Mouse (Mus musculus) lung, postnatal 36 days (tissue): ENCODE measurements around the gene Rab13.

Experiments used
- DNase-seq: peaks from one replicate; pipeline ENCODE4 v3.0.0; 2022; ENCODE audit warnings: mixed read lengths

Gene Rab13

DNA sequence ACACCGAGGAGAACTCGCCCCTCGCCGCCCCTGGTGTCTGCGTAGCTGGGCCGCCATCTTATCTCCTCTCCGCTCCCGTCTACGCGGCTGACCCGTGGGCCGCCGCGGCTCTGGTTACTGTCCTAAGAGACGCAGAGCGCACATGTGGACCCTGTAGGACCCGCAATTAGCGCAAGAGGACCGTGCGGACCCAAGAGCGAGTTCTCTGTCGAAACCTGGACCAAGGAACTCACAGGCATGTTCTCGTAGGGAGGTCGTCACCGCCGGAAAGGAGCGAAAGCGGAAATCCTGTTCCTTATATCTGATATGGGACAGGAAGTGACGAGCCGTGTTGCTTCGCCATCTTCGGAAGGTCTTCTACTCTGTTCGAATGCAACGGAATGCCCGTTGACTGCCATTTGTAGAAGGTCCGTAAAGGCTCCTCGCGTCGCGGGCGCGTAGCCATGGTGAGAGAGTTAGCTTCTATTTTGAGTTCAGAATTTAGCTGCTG, at the start of gene Rab13, which contains the start of gene Rps27:
Gene Rab13, plus strand, starts transcription at position 319 of the 490 bp plus-strand sequence.
Gene Rps27, minus strand, starts transcription at position 275 of the 490 bp plus-strand sequence.
- DNase-seq = peak; percentile 96

DNA sequence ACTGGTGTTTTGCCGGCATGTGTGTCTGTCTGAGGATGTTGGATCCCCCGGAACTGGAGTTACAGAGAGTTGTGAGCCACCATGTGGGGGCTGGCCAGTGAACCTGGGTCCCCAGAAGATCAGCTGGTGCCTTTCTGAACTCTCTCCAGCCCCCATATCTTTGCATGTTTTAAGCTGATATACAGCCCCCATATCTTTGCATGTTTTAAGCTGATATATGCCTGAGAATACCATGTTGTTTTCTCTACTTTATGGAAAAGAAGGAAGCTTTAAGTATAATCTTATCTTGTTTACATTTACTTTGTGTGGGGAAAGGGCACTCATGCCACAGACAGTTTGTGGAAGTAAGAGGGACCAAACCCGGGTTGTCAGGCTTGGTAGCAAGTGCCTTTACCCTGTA, 33.9 kb upstream of the Rab13 start:
- no peak for DNase-seq

DNA sequence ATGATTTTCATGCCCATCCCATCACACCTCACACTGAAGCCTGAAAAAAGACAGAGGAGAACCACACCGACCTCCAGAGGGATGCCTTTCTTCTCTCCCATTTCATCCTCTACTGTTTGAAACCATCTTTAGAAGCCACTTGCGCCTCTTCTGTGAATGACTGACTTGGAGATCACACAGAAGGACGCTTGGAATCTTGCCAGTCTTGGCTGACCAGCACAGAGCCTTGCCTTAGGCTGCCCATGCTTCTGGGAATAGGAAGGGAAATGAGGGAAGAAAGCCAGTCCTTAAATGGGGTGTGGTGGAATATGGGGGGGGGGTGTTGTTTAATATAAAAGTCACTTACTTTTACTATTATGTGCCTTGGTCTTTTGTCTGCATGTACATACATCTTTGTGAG, 29.9 kb upstream of the Rab13 start:
- no peak for DNase-seq

DNA sequence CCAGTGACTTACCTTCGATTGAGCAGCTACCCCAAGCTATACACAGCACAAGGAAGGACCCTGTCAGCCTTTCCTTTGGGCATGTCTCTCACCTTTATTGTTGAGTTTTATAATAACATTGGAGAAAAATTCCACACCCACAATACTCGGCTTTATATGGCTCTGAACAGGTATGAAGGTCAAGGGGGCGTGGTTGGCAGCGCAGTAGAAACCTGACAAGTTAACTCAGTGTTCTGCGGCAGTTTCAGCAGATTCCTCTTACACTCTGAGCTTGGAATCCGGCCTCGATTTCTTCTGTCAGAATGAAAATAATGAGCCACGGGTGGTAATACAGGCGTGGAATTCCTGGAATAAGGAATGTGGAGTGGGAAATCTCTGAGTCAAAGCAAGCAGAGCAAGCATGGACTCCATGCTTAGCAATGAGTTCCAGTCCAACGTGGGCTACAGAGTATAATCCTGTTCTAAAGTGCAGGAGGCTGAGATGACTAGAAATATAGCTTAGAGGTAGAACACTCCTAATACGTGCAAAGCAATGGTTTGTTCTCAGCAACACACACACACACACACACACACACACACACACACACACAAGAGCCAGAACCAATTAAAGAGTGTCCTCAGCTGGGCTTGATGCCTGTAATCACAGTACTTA, 22.5 kb upstream of the Rab13 start:
- DNase-seq = no peak

DNA sequence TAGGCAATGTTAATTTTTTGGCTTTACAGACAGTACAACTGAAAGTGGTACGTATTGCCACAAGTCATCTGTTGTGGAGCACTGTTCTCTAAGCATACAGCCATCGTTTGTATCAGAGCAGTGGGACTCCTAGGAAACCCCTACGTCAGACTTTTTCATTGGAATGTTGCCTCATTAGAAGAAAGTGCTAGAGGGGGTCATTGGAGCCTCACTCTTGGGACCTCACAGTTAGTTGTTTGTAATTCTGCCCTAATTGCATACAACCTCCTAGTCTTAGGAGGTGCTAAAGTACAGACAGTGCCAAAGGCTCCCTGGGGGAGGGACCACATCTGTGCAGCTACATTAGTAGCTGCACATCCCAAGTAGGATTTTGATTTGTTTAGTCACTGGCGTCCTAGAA, 18.7 kb upstream of the Rab13 start:
- DNase-seq = no peak

DNA sequence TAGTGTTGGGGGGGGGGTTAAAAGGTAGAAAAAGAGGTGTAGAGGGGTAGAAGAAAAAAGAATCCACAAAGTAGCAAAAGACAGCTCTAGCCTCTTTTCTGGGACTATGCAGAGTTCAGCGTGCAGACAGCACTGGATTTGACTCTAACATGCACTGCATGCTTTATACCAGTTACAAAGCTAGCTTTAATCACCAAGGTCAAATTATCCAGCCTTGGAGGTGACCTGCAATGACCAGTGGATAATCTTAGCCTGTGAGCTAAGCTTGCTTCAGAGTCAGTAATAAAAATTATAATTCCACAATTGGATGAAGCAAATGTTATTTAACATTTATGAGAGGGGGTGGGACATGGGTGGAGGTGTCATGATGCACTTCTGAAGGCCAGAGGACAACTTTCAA, 17.9 kb upstream of the Rab13 start:
- no peak for DNase-seq

DNA sequence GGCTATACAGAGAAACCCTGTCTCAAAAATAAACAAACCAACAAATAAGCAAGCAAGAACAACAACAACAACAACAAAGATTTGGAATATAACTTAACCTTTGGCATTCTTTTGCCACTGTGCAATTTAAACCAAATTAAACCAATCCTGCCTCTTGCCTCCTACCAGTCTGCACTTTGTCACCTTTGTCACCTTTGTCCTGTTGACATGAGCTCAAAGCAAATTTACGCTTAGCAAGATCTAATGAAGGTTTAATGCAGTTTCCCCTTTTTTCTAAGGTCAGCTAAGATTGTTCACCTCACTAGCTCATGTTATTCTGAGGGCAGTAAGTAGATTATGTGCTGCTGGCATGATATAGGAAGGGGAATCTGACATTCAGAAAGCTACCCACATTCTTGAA, 15.9 kb upstream of the Rab13 start:
- no peak for DNase-seq

DNA sequence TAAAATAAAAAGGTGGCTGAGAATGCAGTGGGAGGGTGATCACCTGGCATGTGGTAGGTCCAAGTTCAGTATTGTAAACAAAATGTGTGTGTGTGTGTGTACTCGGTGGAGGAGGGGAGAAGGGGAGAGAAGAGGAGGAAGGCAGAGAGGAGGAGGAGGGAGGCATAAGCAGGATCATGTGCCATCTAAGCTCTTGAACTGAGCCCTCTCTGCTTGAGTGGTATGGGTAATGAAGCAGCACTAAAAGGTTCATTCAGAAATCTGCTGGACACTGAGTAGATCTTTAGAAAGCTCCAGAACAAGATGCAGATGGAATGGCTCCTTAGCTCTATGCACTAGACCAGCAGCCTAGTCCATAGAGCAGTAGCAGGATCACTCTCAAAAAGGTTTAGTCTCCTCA, 10.6 kb upstream of the Rab13 start:
- DNase-seq = no peak

DNA sequence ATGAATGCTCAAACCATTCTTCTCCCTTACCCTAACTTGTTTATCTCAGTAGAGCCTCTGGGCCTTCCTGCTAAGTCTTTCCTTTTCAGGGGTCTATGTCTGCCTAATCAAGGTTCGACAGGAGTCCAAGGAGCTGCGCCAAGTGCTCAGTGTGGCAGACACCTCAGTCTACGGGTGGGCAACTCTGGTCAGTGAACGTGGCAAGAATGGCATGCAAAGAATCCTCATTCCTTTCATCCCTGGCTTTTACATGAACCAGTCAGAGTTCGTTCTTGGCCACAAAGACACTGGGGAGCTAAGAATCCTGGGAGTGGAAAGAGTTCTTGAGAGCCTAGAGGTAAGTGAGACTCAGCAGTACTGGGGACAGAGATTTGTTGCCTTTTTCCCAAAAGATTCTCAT, 9.9 kb upstream of the Rab13 start:
- no peak for DNase-seq

DNA sequence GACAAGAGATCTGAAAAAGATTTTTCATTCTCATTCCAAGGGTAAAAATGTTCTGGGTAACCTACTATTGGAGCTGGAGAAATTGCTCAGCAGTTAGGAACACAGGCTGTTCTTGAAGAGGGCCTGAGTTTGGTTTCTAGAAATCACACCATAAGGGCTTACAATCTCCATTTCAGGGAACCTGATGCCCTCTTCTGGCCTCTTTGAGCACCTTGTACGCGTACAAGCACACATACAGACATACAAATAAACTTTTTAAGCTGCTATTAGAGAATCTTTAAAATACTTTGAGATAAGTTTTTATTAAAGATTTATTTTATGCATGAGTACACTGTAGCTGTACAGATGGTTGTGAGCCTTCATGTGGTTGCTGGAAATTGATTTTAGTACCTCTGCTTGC, 8.9 kb upstream of the Rab13 start:
- DNase-seq = no peak

DNA sequence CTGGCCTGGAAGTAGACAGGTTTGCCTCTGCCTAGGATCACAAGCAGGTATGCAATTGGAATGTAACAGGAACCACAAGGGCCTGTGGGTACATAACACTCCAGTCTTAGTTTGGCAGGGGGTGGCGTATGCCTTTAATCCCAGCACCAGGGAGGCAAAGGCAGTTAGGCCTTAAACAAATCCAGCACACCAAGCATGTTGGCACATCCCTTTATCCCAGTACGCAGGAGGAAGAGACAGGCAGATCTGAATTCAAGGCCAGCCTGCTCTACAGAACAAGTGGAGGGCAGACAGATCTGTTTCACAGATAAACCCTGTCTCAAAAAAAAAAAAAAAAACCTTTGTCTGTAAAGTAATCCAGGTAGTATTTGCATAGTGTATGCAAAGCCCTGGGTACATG, 4.8 kb upstream of the Rab13 start:
- DNase-seq = peak; percentile 56

DNA sequence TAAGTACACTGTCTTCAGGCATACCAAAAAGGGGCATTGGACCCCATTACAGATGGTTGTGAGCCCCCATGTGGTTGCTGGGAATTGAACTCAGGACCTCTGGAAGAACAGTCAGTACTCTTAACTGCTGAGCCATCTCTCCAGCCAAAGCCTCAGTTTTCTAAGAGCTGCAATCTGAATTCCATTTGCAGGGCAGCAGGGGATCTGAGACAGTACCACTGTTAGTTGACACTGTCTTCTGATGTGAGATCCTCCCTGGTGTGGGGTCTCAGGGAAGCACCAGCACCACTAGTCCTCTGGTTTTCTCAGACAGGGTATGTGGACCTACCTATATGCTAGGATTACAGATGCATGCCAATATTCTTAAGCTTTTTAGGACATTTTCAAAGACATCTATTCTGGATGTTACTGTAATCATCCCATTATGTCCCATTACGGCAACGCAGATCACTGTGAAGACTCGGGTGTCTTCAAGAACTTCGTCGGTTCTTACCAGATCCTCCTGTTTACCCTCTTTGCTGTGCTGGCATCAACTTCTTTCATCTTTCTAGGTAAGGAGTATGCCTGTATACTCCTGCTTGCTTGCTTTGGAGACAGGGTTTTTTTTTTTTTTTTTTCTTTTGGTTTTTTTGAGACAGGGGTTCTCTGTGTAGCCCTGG, 3.5 kb upstream of the Rab13 start:
- DNase-seq = no peak

DNA sequence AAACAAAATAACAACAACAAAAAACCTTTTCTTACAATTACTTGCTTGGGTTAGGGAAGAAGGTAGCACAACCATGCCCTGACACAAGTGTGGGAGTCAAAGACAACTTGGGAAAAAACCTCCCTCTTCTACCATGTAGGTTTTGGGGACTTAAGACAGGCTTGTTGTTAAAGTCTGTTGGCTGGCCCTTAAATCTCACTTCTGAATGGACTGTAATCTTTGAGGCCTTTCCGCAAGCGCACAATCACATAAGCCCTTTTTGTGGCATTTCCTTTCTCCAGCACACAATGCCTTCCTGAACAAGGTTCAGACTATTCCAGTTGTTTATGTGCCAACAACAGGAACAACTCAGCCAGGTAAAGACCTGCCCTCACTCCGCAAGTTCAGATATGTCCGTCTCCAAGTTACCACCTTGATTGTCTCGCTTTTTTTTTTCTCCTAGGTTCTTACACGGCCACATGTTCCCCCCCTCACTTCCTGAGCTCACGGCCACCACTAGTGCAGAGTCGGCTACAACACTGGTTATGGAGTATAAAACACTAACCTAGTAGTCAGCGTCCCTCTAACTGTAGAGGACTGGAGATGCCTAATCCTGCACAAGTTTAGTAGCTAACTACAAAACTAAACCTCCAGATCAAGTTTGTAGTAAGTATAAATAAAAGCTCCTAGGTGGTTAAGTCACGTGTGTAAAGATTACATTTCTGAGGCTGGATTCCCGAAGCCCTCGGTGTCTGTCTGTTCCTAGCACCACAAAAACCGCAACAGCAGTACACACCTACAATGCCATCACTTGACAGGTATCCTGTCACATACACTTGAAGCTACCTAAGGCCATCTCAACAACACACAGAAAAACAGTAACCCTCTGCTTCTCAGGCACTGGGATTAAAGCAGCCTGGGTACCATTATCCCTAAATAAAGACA, 1.8 kb upstream of the Rab13 start:
- DNase-seq = no peak

DNA sequence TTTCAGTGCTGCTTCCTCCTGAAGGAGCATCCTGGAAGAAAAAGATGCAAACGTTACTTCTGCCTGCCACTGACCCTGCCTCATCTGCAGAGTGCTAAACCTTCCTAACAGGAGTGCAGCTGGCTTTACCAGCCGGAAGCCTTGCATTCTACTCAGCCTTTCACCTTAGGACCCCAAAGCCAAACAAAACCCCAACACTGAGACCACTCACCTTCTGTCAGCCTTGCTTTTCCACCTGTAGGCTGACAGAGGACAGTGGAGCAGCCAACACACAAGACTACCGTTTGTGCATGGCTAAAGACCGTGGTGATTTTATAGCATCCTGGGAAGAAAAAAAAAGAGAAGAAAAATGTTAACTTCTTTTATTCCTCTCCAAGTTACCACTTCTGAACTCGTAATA, 772 bp upstream of the Rab13 start:
- no peak for DNase-seq

DNA sequence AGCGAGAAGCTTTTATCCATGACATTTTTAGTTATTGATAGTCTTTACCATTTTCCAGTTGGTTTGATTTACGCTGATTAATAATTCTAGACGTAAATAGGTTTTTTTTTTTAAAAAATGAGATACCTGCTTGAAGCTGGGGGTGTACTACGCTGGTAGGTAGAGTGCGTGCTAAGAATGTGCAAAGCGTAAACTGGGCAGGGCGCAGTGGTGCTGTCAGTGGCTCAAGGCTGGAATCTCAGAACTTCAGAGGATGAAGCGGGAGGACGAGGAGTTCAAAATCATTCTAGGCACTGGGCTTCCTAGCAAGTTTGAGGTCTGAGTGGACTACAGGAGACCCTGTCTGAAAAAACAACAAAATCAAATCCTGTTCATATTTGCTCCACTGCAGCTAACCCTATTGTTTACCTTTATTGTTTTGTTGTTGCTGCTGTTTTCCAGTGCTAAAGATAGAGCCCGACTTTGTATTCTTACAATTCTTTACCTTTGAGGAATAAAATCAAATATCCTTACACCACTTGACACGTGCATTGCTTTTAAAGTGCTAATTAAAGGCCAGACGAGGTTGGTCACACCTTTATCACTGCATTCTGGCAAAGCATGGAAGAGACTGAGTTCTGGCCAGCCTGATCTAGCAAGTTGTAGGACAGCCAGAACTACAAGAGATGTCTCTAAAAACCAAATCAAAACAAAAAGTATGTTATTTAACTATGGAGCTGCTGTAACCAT, 625 bp downstream of the Rab13 start:
- DNase-seq = peak; percentile 42

DNA sequence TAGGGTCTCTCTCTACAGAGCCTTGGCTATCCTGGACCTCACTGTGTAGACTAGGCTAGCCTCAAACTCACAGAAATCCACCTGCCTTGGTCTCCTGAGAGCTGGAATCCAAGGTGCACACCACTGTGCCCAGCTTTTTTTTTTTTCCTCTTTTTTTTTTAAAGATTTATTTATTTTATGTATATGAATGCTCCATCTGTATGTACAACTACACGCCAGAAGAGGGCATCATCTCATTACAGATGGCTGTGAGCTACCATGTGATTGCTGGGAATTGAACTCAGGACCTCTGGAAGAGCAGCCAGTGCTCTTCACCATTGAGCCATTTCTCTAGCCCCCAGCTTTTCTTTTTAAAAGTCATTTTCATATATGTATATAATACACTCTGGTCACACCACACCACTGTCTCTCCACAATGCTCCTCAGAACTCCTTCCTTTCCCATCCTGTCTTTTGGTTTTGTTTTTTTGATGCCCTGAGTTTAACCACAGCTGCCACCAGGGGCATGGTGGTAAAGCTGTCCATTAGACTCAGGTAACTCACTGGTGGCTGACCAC, 2.4 kb downstream of the Rab13 start:
- DNase-seq = peak; percentile 52

DNA sequence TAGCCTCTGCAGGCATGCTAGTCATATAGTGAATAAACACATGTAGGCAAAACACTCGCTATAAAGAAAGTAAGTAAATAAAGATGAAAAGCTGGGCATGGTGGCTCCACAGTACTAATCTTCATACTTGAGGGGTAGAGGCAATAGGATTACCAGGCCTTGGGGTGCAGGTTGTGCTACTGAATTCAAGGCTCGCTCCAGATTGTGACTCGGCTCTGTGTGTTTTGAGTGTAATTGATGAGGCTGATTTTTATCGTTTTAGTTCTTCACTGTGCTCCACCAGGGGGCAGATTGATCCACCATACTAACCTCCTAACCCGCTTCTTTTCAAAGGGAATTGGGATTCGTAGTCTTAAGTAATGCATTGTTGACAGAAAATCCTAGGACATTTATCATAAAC, 6.6 kb downstream of the Rab13 start:
- peak; percentile 79 for DNase-seq

DNA sequence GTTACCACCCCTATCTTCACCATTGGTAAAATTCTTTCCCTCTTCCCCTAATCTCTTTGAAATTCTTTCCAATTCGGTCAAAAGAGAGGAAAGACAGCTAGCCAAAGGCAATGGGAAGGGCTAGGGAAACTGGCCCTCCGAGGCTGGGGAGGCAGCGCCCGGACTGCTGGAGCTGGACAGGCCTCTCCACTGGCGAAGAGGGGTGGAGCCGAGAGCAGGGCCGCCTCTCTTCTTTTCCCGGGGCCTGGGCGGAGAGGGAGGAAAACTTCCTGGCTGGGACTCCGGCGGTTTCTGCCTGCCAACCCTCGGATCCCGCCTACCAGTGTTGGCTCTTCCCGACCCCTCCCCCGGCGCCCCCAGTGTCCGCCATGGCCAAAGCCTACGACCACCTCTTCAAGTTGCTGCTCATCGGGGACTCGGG, 7.0 kb downstream of the Rab13 start:
- DNase-seq = peak; percentile 89

DNA sequence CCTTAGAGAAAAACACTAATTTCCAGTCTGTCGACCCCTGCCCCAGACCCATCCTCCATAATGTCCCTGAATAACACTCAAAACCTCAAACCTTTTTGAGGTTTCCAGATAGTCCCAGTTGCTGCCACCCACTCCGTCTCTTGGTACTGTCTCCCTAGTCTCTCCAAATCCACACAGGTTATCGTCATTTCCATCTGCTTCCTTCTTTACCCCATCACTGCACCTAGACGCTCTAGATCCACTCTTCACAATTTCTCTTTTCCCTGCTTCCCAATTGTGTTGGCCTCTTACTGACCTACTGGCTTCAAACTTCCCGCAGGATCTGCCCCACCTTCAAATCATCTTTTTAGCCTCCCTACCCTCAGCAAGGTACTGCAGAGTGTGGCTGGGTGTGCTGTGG, 7.6 kb downstream of the Rab13 start:
- DNase-seq = no peak

DNA sequence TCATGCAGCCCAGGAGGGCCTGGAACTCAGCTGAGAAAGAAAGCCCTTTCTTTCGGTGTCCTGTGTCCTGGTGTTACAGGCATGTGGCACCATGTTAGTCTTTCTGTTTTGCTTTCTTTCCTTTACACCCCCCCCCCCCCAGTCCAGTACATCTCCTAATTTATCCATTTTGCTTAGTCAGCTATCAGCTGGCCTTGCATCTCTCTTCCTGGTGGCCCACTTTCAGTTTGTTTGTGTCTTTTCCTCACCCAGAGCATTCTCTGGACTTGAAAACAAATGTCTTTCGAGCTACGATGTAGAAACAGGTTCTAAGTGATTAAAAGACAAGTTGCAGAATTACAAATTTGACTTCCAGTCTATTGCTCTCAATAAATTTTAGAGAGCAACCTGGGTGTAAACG, 9.0 kb downstream of the Rab13 start:
- no peak for DNase-seq

DNA sequence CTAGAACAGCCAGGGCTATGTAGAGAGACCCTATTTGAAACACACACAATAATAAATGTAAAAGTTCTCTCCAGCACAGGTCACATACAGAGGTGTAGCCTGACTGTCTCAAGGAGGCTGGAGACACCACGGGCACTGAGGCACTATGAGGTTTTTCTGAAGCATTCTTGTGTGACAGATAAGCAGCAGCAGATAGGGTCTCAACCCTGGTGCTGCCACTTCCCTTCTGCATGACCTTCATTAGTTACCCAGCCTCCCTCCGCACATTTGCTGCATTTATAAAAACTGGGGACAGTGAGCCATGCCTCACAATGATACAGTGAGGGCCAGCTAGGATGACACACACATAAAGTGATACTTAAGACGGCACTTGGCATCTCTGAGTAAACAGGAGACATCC, 9.4 kb downstream of the Rab13 start:
- peak; percentile 43 for DNase-seq

DNA sequence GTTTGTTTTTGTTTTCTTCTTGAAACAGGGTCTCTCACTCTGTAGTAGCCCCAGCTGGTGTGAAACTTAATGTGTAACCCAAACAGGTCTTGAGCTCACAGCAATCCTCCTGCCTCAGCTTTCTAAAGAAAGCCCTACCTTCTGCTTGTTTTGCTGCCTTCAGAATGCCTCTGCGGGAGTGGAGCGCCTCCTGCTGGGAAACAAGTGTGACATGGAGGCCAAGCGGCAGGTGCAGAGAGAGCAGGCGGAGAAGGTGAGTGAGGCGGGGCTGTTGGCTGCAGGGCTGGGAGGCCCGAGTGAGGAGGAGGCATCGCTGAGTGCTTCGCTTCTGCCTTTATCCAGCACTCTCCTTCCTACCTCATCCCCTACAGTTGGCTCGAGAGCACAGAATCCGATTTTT, 10.8 kb downstream of the Rab13 start:
- DNase-seq = no peak

DNA sequence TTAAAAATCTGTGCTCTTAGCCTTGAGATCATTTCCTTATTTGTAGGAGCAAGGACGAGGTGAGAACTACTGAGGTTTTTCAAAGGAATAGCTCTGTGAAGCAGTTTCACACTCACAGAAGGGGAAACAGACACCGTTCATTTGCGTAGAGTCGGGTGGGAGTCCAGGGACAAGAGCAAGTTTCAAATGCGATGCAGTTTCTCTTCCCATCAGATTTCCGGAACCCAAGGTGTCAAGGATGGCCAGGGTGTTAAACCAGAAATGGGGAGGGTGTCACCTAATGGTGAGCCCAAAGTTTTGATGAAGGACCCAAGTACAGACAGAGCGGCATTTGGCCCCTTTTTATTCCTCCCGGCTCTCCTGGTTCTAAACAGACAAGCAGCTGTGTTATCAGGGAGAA, 17.6 kb downstream of the Rab13 start:
- peak; percentile 21 for DNase-seq
